Mouse (Mus musculus) brain, embryonic 14.5 days (tissue): ENCODE measurements at regions not wholly inside any gene's neighbourhood (a gene's known extent, or its start where the extent isn't known, plus 50 kb on each side); places are given as distances from the start of the nearest gene placed in this dataset.

Experiments used
- CTCF ChIP-seq: fragments of 200-500 bp; IDR thresholded peaks from 2 replicates; pipeline ENCODE4 v1.5.1; 2012; ENCODE audit warnings: inconsistent platforms, mild to moderate bottlenecking, moderate library complexity, borderline replicate concordance; ENCODE audit not compliant: insufficient read depth, insufficient read length; ENCODE audit errors: extremely low read depth
- POLR2A ChIP-seq: fragments of 200-500 bp; IDR thresholded peaks from 2 replicates; pipeline ENCODE4 v1.6.1; 2012; ENCODE audit warnings: mild to moderate bottlenecking, inconsistent platforms, borderline replicate concordance; ENCODE audit not compliant: poor library complexity, insufficient read depth, insufficient read length, severe bottlenecking; ENCODE audit errors: extremely low read depth

GRCm38 (mm10) chr2:46492299-46492698 lies 1375.1 kb upstream of the Zeb2 start:
- no peak for TF ChIP-seq CTCF
- TF ChIP-seq POLR2A: no peak
